Mouse (Mus musculus) heart, postnatal 10 days (tissue): ENCODE results near the gene Lactb. TPM values are rescaled to one million over a fixed set of nuclear protein-coding genes. Genes with fewer than 3 reads are reported as not detected.
A peak's percentile ranks its signal among the peaks of the same experiment; 100 is the strongest.

ENCODE experiments used
- DNase-seq, 2 experiments: peaks; one replicate each; pipeline ENCODE4 v3.0.0; 2021
- intact Hi-C: fragments of 180-260 bp; cut with DNase I; formaldehyde crosslinking; loops from one replicate; pipeline ENCODE4 v1.15.1; 2025
- total RNA-seq, 2 experiments: library from RNA; stranded (reverse); gene quantifications; 2 replicates each; pipeline ENCODE4 v1.2.3; 2021

Lactb gene
- total RNA-seq = 10 to 100 TPM; 22.2 to 23.7 TPM

DNA sequence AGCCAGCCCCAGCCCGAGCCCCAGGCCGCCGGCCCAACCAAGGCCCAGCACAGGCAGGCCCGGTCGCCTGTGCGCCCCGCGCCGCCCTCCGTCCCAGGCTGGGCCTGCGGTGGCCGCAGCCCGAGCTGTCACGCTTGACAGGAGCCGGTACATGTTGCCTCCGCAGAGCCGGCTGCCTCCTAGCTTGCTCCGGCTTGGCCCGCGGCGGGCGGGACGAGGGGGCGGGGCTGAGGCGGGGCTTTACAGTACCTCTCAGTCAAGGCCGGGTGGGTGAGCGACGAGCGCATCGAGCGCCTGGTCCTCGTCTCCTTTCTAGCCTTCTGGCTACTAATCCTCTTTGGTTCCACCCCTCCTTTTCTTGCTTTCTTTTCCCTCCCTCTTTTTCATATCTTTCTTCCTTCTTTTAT is at the start of gene Lactb:
Gene Lactb, minus strand, starts transcription at position 246 of the 407 bp plus-strand sequence.
- peak; percentile 97 for DNase-seq
- intact Hi-C loops = loop anchor here (2.0 kb wide), 1 partner anchor 28 kb away; the partner anchor contains the start of gene Rps27l

DNA sequence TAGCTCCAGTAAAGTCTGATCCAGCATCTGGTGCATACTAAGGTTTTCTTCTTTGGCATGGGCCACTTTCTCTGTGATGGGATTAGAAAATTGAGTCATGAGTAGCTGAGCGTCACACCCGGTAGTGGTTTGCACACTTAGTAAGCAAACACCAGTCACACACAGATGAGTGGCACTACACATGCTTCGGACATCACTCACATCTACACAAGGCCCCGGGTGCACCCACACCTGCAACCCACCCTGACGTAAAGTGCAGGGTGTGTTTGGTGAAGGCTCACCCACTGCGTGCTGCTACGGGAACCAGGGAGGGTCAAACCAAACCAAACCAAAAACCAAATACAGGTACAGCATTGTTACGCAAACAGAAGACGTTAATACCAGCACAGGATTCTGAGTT is 48.1 kb upstream of the Lactb start:
- intact Hi-C loops = no loop called here
- DNase-seq = no peak

DNA sequence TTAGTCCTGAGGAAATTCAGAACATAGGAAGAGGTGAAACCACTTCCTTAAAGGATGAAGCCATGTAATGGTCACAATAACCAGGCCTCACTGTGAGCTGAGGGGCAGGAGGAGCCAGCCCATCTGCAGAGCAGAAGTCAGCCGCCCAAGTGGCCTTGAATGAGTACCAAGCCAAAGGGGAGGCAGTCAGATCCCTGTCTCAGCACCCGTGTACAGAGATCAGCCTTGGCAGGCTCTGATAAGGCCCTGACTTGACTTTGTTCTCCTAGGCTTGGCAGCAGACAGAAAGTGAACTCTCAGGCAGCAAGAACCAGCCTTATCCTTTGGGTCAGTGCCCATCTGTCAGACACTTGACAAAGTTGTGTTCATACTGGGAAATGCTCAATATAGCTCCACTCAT is 44.8 kb upstream of the Lactb start:
- intact Hi-C loops = no loop called here
- DNase-seq = peak; percentile 55 to 66

DNA sequence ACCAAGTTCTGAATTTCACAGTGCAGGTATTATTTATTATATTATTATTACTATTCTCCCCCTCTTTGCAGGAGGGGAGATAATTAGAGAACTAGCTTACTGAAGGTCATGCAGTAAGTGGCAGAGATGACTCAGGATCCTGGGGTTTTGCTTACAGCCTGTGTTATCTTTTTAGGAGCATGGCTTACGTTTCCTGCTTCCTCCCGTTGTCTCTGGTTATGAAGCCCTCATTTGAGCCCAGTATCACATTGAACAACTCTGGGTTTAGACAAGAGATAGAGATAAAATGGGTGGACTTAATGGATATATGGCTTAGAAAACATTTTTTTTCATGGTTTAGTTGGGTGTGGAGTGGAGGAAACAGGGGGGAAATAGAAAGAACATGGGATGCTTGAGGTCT is 38.2 kb upstream of the Lactb start:
- no peak for DNase-seq
- intact Hi-C loops = no loop called here

- intact Hi-C loops = no loop called here
- peak; percentile 88 to 90 for DNase-seq
Observed at GRCm38 (mm10) chr9:67012470-67012869, 37.2 kb upstream of the Lactb start.

GRCm38 (mm10) chr9:67011483-67011882 is 36.2 kb upstream of the Lactb start:
- DNase-seq = no peak
- intact Hi-C loops = no loop called here

DNA sequence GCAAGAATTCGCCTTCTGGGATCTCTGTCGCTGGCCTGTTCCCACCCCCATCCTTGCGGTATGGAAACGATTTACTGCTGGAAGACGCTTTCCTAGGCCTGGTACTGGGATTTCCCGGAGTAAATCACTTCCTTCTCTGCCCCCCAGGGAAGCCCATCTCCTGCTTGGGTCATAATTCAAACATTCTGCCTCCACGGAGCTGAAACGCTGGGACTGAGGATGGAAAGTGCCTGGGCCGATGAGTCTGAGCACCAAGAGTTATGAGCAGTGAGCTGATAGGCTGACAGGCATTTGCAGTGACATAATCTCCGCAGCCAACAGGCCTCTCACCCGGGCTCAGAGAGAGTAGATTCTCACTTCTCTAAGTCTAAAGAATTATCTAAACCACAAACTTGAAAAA is 33.5 kb upstream of the Lactb start:
- DNase-seq = no peak
- intact Hi-C loops = no loop called here

GRCm38 (mm10) chr9:67006376-67006775 is 31.1 kb upstream of the Lactb start:
- DNase-seq = no peak
- intact Hi-C loops = no loop called here

GRCm38 (mm10) chr9:67005161-67005742 is 30.0 kb upstream of the Lactb start:
- intact Hi-C loops = no loop called here

GRCm38 (mm10) chr9:67003656-67004055 is 28.4 kb upstream of the Lactb start:
- intact Hi-C loops = no loop called here
- no peak for DNase-seq

More at GRCm38 (mm10) chr9:67005161-67005742, 30.0 kb upstream of the Lactb start:
- DNase-seq = no peak

- intact Hi-C loops = no loop called here
Observed at GRCm38 (mm10) chr9:67003156-67003555, 27.9 kb upstream of the Lactb start.

DNA sequence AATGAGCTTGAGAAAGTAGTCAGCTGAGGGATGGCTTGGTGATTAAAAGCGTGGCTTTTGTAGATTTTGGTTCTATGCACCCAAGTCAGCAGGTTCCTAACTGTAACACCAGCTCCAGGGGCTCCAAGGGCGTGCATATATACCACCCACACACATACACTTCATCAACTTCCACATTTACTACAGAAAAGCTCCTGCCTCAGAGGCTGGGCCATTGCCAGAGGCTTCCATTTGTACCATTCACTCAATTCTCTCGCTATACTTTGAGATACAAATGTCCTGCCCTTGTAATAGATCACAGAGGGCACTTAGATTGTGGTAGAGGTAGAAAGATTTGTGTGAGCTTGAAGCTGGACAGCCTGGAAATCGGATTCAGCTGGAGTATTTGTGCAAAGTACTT is 26.2 kb upstream of the Lactb start:
- DNase-seq = no peak
- intact Hi-C loops = loop anchor here (1.0 kb wide), 3 partner anchors 43 to 273 kb away; no protein-coding TSS in a partner anchor

More at GRCm38 (mm10) chr9:67003156-67003555, 27.9 kb upstream of the Lactb start:
- no peak for DNase-seq

DNA sequence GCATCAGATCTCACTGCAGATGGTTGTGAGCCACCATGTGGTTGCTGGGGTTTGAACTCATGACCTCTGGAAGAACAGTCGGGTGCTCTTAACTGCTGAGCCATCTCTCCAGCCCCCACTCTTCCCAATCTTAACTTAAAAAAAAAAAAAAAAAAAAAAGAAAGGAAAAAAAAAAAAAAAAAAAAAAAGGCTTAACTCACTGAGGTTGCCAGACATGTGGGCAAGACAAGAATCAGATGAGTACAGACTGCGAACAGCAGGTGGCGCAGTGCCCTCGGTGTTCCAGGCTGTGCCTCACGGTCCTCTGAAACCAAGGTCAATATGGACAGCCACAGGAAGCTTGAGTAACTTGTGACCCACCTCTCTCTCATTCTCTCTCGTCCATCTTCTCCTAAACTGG is 25.8 kb upstream of the Lactb start:
- intact Hi-C loops = loop anchor here (1.0 kb wide), 3 partner anchors 43 to 273 kb away; no protein-coding TSS in a partner anchor

DNA sequence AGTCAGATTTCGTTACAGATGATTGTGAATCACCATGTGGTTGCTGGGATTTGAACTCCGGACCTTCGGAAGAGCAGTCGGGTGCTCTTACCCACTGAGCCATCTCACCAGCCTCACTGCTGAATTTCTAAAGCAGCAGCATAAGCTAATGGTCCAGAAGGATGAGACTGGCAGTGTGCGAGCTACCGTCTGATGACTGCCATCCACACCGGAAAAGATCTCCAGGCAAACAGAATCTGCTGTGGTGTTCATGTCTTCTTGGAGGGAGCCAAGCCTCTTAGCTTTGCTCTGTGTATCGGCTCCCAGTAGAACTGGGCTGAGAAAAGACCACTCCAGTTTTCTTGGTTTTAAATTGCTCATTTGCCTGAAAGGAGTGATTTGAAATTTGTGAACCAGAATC is 24.4 kb upstream of the Lactb start:
- intact Hi-C loops = no loop called here
- no peak for DNase-seq

More for the DNA sequence above, 25.8 kb upstream of the Lactb start:
- DNase-seq = peak; percentile 87 to 88

GRCm38 (mm10) chr9:66991750-66992410 is 16.6 kb upstream of the Lactb start:
- intact Hi-C loops = no loop called here
- DNase-seq = no peak

DNA sequence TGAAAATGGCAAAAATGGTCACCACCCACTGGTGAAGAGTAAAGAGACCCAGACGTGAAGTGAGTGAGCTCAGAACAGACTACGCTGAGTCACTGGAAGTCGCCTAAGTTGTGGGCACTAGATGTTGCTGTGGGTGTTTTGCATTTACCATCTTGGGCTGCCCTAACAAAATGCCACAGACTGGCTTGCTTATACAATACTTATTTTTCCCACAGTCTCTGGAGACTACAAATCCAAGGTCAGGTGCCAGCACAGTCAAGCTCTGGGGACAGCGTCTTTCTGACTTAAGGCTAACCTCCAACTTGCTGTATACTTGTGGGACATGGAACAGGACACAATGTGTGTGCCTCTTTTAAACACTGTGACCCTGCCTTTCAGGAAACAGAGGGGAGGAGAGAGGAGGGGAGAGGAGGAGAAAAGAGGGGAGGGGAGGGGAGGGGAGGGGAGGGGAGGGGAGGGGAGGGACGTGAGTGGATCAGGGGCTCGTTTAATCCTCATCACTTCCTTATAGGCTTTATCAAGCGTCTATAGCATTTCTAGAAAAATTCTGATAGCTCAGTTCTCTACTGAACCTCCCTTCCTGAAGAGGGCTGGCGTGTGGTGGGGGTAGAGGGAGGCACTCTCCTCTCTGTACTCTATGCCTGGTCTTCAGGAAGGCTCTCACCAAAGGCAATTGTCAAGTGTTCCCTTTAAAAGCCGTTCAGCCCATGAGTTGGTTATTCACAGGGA is 15.9 kb upstream of the Lactb start:
- intact Hi-C loops = no loop called here
- no peak for DNase-seq

- intact Hi-C loops = no loop called here
- no peak for DNase-seq
Observed at GRCm38 (mm10) chr9:66990046-66990445, 14.8 kb upstream of the Lactb start.

GRCm38 (mm10) chr9:66989581-66989980 is 14.3 kb upstream of the Lactb start:
- intact Hi-C loops = no loop called here
- DNase-seq = no peak

DNA sequence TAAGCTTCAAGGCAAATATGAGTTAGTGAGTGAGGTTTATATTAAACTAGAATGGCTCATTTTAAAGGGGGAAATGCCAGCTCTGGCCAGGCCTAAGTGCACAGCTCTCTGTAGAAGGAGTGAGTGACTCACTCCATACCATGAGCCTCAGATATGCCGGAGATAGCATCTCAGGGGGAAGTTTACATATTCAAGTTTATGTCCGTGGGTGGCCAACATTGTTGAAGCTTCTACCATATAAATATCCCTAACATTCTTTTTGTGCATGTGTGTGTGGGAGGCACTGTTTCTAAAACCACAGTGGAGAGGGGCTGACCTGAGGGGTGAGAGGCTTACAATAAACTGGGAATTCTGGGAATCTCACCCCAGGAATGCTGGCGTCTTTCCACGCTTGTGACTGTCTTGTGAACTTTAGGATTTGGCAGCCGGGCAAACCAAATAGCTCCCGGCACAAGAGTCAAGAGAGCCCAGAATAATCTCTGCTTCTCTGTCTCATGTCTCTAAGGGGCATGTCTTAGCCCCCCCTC is 13.7 kb upstream of the Lactb start:
- DNase-seq = peak; percentile 70 to 71
- intact Hi-C loops = no loop called here

DNA sequence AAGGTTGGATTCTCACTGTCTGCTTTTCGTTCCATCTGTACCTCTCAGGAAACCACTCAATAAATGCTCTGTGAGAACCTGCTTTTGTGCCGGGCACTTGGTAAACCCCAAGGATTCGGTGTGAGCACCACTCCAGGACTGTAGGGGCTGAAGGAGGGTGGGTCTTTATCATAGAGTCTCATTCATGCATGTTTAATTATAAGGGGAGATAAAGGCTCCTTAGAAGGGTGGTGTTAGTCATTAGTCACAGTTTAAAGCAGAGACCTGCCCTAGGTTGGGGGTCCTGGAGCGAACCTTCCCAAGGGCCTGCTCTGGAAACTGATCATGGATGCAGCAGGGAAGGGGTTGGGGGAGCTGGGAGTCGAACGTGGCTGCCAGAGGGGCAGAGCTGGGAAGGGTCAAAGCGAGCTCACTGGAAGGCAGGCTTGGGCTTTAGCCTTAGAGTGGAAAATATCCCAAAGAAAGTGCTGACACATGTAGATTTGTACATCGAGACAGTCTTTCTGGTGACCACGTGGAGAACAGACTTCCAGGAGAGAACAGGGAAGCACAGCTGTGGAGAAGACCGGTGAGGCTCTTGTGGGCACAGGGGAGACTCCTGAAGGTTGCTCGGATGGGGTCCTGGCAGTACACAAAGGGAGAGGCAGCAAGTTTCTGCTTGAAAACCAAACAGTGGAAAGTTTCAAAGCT is 13.1 kb upstream of the Lactb start:
- no peak for DNase-seq
- intact Hi-C loops = no loop called here

DNA sequence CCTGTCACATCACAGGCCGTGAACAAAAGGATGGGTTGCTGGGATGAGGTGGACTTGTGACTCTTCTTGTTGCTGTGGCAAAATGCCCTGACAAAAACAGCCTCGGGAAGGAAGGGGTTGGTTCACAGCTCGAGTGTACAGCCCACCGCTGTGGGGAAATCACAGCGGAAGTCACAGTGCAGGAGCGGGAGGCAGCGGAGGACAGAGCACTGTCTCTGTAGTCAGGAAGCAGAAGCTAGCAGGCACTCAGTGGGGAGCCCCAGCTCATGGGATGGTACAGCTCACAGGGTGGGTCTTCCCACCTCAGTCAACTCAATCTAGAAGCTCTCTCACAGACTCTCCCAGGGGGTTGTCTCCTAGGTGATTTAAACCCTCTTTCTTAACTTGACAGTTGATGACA is 10.1 kb upstream of the Lactb start:
- intact Hi-C loops = no loop called here

More for the DNA sequence above, 10.1 kb upstream of the Lactb start:
- no peak for DNase-seq
